Comparison of ENCODE assay signal across 9 mouse cellular contexts in genomic region chr13:107461048-107461912, GRCm38 (mm10).
DNase-seq lines count a peak whose midpoint lies in the region; ATAC-seq lines count a peak whose summit lies in the region.
"Had no signal": no experiment of that assay in that cellular context is flagged by ENCODE, and none has a peak within 500 bp of the region (broad histone marks: within the 10 kb centered on the region; RNA-seq: fewer than 3 reads in every experiment).

No protein-coding gene starts in this region.

- H3K4me2 ChIP-seq in hindbrain, embryonic 16.5 days (ENCODE audit: low read length) = peak overlapping the region; percentile 34

- peak; percentile 77 for DNase-seq in NIH3T3 (ENCODE audit: low read depth)
- peak; percentile 72 for DNase-seq in cerebellum, adult 9-10 months
- DNase-seq in frontal cortex, postnatal 14 days (ENCODE audit: low spot score in 2 of 2) = peak; percentile 47 to 72
- peak; percentile 61 to 86 for DNase-seq in layer of hippocampus, postnatal 14 days (ENCODE audit: low spot score in 2 of 2)
- peak; percentile 68 for DNase-seq in lung, postnatal 14 days
- peak; percentile 83 for DNase-seq in right cerebral cortex, adult 18-20 months

- H3K27ac ChIP-seq in hindbrain, embryonic 16.5 days (ENCODE audit: low read depth, low read length) = no peak overlapping the region
- H3K27ac ChIP-seq: macrophage had no signal

- peak; percentile 96 for ATAC-seq in hindbrain, embryonic 16.5 days
- ATAC-seq in erythroblast, adult 5-6 weeks (replicated peaks; ENCODE audit: low FRiP score, poor library complexity, severe bottlenecking) = no peak

- no peak overlapping the region for H3K9ac ChIP-seq in hindbrain, embryonic 16.5 days (ENCODE audit: low read depth, low read length)

- no peaks in the 10 kb centered on the region for H3K27me3 ChIP-seq in hindbrain, embryonic 16.5 days (replicated peaks; ENCODE audit: control insufficient read depth, insufficient read depth, low read length)

- peaks cover 3% of the 10 kb centered on the region for H3K4me1 ChIP-seq in hindbrain, embryonic 16.5 days (ENCODE audit: control insufficient read depth, insufficient read depth, low read depth, low read length)

- no peaks in the 10 kb centered on the region for H3K9me3 ChIP-seq in hindbrain, embryonic 16.5 days (ENCODE audit: control insufficient read depth, low read length)

- no peak overlapping the region for H3K4me3 ChIP-seq in hindbrain, embryonic 16.5 days (ENCODE audit: low read length)

- no peaks in the 10 kb centered on the region for H3K36me3 ChIP-seq in hindbrain, embryonic 16.5 days (ENCODE audit: control insufficient read depth, insufficient read depth, low read length)

- 15% methylated on average over 16 of the region's 16 CpGs for WGBS in hindbrain, embryonic 16.5 days
